Mouse (Mus musculus) c-Kit-positive CD71-positive TER-119-positive erythroid progenitor cells, embryonic 14.5 days (primary cell): ENCODE data around the gene Cux1.

Experiments
- DNase-seq: peaks from one replicate; pipeline ENCODE4 v3.0.0-alpha.2; 2013; ENCODE audit warnings: low spot score

Cux1 gene

GRCm38 (mm10) chr5:136566812-136567175 lies 496 bp downstream of the Cux1 start:
- no peak for DNase-seq

GRCm38 (mm10) chr5:136566001-136566811 lies 1.1 kb downstream of the Cux1 start:
- peak; percentile 33 for DNase-seq

GRCm38 (mm10) chr5:136565311-136565811 lies 1.9 kb downstream of the Cux1 start:
- DNase-seq = peak; percentile 36

DNA sequence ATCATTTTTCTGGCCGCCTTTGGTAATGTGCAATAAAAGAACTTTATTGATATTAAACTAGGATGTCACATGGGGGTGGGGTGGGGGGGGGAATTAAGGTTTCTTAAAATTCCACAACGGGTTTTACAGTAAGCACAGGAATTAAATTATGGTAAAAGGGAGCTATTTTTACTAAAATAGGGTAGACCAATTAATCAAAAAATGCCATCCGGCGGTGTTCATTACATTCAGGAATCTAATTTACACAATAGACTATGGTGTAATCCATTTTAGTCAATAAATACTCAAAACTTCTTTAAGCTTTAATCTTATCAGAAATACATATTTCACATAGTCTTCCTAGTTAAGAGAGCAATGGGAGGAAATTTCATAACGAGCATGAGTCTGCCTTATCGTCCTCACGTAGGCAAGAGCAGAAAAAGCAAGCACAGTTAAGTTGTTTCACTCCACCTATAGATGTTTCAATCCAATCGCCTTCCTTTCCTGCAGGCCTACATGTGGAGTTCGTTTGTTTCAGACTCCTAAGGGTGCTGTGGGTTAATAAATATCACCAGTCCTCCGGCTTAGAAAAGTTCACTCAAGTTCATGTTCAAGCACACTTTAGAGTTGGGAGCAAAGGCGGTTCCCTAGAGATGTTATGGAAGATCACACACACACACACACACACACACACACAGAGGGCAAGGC lies 2.5 kb downstream of the Cux1 start:
- peak; percentile 23 for DNase-seq

DNA sequence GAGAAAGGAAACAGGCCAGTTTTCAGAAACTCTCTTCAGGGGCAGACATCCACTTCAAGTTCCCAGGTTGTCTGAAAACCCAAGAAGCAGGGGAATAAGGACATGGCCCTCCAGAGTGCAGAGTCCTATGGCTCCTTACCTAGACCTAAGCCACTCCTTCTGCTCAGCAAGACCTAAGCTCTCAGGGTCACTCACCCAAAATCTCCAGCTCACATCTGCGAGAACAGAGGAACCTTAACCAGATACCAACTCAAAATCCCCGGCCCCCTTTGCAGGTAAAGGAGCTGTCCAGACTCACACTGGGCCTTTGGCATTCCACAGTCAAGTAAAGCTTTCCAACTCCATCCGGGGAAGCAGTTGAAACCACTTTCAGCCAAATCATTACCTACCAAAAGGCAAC lies 3.3 kb downstream of the Cux1 start:
- no peak for DNase-seq

GRCm38 (mm10) chr5:136563104-136563503 lies 4.2 kb downstream of the Cux1 start:
- DNase-seq = no peak

DNA sequence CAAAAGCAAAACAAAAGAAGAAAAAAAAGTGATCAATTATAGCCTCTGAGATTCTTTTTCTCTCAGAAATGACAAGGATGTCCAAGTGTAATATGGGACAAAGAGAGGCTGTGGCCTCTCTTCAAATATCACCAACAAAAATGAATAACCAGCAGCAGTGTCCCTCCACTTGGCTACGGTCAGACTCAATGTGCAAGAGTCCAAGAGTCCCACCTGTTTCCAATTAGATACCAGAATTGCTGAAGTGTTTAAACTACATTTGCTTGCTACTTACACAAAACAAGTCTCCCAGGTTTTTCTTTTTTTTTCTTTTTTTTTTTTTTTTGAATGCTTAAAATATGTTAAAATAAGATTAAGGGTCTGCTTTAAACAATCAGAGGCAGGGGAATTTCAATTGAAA lies 5.1 kb downstream of the Cux1 start:
- DNase-seq = no peak

DNA sequence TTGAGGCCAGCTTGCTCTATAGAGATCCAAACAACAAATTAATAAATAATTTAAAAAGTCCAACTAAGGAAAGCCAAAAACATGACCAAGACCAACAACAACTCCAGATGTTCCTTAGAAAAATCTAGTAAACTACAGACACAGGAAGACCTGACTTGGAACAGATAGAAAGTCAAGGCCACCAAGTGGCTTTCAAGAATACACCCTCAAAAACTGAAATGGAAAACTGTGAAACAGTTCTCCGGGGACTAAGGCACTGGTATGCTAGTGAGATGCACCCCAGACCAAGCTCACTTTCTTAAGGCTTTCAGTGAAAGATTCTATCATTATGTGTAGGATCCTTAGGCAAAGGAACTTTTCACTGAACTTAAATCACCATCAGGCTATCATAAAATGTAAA lies 5.6 kb downstream of the Cux1 start:
- DNase-seq = no peak

DNA sequence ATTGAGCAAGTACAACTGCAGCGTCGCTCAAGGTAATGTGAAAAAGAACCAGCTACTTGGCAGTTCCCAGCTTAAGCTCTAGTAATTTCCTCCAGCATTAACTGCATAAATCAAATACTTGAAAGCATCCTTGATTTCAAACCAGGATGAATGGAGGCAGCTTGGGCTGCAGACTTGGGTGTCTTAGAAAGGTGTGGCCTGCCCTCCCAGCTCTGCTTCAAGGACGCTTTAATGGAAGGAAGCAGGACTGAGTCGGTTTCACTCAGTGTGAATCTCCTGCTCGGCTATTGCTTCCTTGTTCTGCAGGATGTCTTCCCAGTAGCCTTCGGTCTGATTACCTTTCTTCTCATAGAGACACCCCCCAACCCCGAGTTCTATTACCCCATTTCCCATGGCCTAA lies 6.6 kb downstream of the Cux1 start:
- no peak for DNase-seq

- DNase-seq = no peak
Measured at GRCm38 (mm10) chr5:136557446-136557845, 9.8 kb downstream of the Cux1 start.

DNA sequence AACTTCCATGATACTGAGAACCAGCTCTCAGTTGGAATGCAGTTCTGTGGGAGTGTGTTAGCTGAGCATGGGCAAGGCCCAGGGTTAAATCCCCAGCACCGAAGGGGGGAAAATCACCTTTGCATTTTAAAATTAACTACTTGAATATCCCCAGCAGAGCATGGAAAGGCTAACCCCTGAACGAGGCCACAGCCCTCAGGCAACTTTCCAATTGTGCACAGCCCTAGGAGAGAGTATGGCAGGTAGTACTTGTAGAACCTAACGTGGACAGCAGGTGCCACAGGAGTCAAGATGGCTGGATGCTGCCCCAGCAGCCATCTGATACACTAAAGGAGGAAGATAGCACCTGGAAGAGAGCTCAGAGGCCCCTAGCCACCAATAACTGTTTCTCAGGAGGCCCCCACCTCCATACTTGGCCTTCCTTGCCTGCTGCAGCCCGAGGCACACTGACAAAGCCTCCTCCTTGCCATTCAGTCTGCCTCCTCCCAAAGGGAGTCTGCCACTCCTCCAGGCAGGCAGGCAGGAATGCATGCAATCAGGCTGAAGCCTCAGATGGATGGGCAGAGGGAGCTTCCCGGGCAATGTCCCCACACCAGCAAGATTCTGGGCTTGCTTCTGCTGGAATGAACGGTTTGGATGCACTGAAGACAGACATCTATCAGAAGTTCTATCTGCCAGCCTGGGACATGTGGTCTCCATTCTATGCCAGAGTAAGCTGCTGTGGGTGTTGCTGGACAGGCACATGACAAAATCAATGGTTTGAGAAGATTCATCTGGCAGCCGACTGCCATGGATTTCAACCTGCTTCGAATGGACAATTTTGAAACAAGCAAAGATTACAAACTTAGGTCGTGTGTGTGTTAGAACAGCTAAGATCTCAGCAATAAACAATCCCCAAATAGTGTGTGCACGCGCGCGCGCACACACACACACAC lies 10.7 kb downstream of the Cux1 start:
- DNase-seq = no peak

DNA sequence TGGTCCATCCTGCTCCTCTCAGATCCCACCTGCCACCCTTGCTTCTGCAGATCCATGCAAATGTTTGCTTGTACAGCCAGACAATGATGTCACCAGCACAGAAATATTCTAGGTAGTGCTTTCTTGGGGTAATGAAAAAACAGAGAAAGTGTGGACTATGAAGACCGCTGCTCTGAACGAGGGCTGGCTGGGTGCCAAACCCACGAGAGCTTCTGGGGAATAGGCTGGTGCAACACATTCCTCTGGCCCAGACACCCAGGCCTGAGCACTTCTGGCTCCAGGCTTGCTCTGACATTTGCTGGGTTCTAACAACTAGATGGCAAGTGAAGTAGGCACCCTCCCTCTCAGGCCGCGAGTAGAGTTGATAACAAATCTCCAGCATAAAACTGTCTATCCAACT lies 11.6 kb downstream of the Cux1 start:
- DNase-seq = no peak

DNA sequence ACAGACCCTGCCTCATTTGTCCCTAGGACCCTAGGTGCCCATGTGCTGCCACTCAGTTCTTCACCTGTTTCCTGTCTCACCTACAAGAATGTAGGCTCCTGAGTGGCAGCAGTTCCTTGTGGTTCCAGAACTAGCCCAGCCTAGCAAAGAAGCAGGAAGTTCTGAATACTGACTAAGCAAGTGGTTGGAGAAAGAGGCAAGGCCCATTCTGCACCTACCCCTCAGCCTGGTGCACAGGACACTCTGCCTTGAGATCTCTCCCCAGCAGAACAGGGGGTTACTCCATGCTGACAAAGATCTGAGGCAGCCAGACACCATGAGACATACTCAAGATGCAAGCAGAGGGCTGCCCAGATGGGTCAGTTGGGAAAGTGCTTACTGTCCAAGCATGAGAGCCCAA lies 14.5 kb downstream of the Cux1 start:
- DNase-seq = no peak

GRCm38 (mm10) chr5:136552093-136552492 lies 15.2 kb downstream of the Cux1 start:
- no peak for DNase-seq

GRCm38 (mm10) chr5:136551571-136551970 lies 15.7 kb downstream of the Cux1 start:
- no peak for DNase-seq

- no peak for DNase-seq
Measured at GRCm38 (mm10) chr5:136550726-136551125, 16.6 kb downstream of the Cux1 start.

DNA sequence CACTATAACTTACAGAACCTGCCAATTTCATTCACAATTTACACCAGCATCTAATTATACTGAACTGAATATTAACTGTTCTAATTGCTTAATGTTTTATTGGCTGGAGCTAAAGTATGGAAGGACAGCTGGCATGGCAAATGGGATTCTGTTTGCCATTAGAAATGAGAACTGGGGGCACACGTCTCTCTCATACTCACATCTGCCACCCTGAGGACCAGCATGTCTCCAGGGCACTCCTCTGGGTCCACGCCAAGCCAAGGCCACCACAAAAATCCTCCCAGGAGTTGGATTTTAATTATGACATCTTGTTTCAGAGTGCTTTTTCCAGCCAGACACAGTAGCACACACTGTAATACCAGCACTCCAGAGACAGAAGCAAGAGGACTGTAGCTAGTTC lies 18.5 kb downstream of the Cux1 start:
- no peak for DNase-seq

GRCm38 (mm10) chr5:136545061-136545460 lies 22.2 kb downstream of the Cux1 start:
- DNase-seq = peak; percentile 45

- DNase-seq = no peak
Measured at GRCm38 (mm10) chr5:136543171-136543570, 24.1 kb downstream of the Cux1 start.

GRCm38 (mm10) chr5:136540952-136541351 lies 26.3 kb downstream of the Cux1 start:
- DNase-seq = no peak

DNA sequence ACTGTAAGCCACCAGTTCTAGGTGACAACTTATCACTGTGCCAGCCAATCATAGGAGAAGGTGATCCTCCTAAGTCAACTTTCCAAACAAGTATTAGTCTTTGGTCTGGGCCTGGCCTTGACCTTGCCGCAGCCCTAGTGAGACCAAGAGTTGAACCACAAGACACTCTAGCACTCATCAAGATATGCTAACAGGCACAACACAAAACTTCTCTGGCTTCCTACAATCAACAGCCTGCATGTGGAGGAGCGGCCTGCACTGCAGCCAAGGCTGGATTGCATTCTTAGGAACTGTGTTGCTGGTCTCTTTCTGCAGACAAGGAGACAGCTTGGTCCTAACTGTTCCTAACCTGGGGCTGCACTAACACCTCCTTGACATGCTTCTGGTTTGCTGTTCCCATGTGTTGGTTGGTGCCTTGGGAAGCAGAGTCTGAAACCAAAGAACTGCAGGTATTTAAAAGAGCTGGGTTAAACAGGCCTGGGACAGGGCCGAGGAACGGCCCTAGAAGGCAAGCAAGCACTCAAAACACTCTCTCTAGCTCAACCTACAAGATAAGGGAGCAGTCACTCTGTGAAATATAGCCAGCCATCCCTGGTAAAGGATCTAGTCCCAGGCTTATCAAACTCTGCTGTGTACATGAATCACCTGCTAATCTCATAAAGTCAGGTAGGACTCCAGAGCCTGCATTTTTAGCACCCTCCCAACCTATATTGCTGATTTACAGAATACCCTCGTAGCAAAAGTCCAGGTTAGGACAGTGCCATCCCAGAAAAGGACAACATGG lies 27.0 kb downstream of the Cux1 start:
- DNase-seq = peak; percentile 18

- DNase-seq = no peak
Measured at GRCm38 (mm10) chr5:136536753-136537152, 30.5 kb downstream of the Cux1 start.
